Mouse (Mus musculus): ENCODE results near the gene Col4a2. TPM values are rescaled to one million over a fixed set of nuclear protein-coding genes. Genes with fewer than 3 reads are reported as not detected.

Col4a2 gene
- polyA plus RNA-seq, 1 experiment from 2014 or later = 11.8 TPM

DNA sequence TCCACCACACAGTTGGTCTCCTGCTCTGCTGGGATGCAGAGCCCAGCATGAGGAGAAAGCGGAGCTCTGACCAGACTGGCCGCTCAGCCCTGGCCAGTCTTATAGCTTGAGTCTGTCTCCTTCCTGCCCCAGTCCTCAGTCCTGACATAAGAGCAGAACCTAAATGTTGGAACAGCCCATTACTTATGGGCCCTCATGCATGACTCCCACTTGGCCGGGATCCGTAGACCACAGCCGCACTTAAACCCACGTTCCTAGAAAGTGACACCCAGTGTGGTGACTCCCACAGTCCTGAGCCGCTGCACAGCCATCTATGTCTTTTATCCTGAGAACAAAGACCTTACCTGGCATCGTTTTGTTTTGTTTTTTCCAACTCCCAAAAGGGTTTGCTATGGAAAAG, 2.0 kb downstream of the Col4a2 start:
- Histone ChIP-seq H3K9me3 (replicated peaks) (no peaks in the 10 kb centered on the region), H3K36me3 (no peaks in the 10 kb centered on the region), H3K4me3 (no peak overlapping the region), H3K4me1 (0 out of 2 replicates have a peak, but pooled peaks cover 9% of the 10 kb centered on the region), H3K27me3 (replicated peaks) (peaks cover 75% of the 10 kb centered on the region), H3K27ac (no peak overlapping the region), H3K4me2 (no peak overlapping the region), H3K9ac (no peak overlapping the region)
- no peak for ATAC-seq
- 69% methylated on average over 8 of the region's 8 CpGs for WGBS (ENCODE audit: insufficient replicate concordance)

DNA sequence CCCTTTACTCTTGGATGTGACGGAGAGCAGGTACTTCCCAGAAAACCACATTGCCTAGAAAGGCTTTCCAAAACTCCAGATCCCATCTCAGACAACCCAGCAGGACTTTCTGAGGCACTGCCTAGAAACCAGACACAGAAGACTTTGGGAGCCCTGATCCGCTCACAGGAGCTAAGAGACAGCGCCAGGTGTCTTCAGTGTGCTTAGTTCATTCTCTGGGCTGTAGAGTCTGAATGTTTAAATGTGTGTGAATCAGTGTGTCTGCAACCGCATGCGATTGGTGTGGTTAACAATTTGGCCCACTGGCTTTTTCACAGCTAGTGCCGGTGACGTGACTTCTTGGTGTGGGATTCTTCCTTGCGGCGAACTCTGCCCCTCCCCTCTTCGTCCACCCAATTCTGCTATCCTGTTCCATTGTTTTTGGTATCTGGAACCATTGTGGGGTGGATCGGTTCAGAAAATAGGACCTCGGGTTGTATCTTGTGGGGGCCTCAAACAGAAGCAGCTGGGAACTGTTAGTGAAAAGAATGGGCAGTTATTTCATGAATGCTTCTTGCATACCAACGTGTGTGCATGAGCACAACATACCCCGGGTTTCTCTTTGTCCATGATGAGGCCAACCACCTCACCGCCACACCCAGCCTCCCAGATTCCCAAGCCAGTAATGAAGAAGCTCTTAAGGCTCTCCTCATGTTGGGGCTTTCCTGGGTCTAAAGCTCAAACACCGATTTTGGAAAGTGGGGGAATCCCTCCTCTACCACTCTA, 2.8 kb downstream of the Col4a2 start:
- no peak for ATAC-seq
- Histone ChIP-seq H3K4me3 (no peak overlapping the region), H3K4me1 (0 out of 2 replicates have a peak, but pooled peaks cover 9% of the 10 kb centered on the region)

DNA sequence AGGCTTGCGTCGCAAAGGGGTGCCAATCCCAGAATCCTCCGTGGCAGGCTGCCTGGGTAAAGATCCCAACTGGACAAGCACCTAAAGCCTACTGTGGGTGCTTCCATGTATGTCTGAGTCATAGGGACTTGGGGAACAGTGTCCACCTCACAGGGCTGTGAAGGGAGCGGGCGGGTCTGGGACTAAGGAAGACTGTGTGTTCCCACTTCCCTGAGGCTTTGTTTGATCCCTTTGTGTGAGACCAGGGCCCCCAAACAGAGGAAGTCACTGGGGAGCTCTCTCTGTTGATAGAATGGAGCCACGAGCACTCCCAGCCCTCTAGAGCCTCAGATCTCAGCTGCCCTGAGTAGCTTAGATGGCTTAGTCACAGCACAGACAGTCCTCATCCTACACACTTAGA, 3.5 kb downstream of the Col4a2 start:
- peaks cover 60% of the 10 kb centered on the region for H3K27me3 ChIP-seq (replicated peaks)
- H3K36me3 ChIP-seq = no peaks in the 10 kb centered on the region
- H3K9me3 ChIP-seq (replicated peaks) = no peaks in the 10 kb centered on the region
- H3K9ac ChIP-seq = no peak overlapping the region
- no peak overlapping the region for H3K27ac ChIP-seq
- no peak overlapping the region for H3K4me3 ChIP-seq
- WGBS (ENCODE audit: insufficient replicate concordance) = 45% methylated on average over 6 of the region's 6 CpGs
- H3K4me2 ChIP-seq = no peak overlapping the region
- no peak for ATAC-seq
- 0 out of 2 replicates have a peak, but pooled peaks cover 9% of the 10 kb centered on the region for H3K4me1 ChIP-seq

More for the DNA sequence above, 2.8 kb downstream of the Col4a2 start:
- 68% methylated on average over 16 of the region's 16 CpGs for WGBS (ENCODE audit: insufficient replicate concordance)
- Histone ChIP-seq H3K9ac (no peak overlapping the region), H3K4me2 (no peak overlapping the region), H3K9me3 (replicated peaks) (no peaks in the 10 kb centered on the region), H3K27me3 (replicated peaks) (peaks cover 67% of the 10 kb centered on the region), H3K36me3 (no peaks in the 10 kb centered on the region), H3K27ac (no peak overlapping the region)

- WGBS (ENCODE audit: insufficient replicate concordance) = 72% methylated on average over 11 of the region's 11 CpGs
- no peaks in the 10 kb centered on the region for H3K9me3 ChIP-seq (replicated peaks)
- no peak for ATAC-seq
- peaks cover 27% of the 10 kb centered on the region for H3K27me3 ChIP-seq (replicated peaks)
- no peaks in the 10 kb centered on the region for H3K36me3 ChIP-seq
- no peaks in the 10 kb centered on the region for H3K4me1 ChIP-seq
- H3K4me3 ChIP-seq = no peak overlapping the region
- H3K4me2 ChIP-seq = no peak overlapping the region
- H3K9ac ChIP-seq = no peak overlapping the region
- no peak overlapping the region for H3K27ac ChIP-seq
Observed at GRCm38 (mm10) chr8:11319405-11319804, 6.8 kb downstream of the Col4a2 start.

GRCm38 (mm10) chr8:11321841-11322240, 9.2 kb downstream of the Col4a2 start:
- Histone ChIP-seq H3K27ac (no peak overlapping the region), H3K9me3 (replicated peaks) (no peaks in the 10 kb centered on the region), H3K9ac (no peak overlapping the region), H3K4me2 (no peak overlapping the region), H3K4me3 (no peak overlapping the region), H3K27me3 (replicated peaks) (0 out of 2 replicates have a peak, but pooled peaks cover 5% of the 10 kb centered on the region), H3K4me1 (no peaks in the 10 kb centered on the region), H3K36me3 (no peaks in the 10 kb centered on the region)
- no peak for ATAC-seq
- 35% methylated on average over 7 of the region's 7 CpGs for WGBS (ENCODE audit: insufficient replicate concordance)

DNA sequence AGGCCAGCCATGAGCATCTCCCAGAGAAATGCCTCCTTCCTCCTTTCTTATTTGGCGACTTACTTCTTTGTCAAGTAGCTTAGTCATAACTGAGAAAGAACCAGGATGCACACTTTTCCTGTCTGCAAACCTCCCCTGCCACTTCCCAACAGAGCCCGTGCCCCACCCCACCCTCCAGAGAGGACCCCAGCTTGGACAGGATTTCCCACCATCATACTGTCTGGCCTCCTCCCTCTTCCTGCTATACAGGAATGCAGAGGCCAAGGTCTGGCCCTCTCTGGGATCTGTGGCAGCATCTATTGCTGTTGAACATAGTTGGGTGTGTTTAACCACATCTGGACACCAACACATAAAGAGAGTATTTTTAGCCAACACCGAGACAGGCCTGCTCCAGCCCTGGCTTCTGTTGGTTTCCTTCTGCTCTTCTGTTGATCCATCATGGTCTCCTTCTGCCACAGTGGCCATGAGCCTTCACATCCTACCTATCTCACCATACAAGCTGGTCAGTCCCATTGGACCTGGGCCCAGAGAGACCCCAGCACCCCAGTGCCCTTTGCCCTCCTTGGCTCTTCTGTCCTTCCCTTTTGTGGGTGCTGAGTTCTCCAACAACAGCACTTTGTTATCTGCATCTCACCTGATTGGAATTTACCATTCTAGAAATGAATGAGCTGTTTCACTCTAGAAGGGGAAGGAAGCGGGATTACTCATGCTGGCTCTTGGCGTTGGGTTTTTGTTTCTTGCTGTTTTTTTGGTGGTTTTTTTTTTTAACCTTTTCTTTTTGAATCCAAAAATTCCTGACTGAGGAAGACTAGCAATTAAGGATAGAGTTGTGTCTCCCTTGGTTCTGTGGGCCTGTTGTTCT, 10.3 kb downstream of the Col4a2 start:
- ATAC-seq = peak; percentile 46; the same call in 1 of the 2 replicates
- Histone ChIP-seq H3K36me3 (no peaks in the 10 kb centered on the region), H3K4me2 (no peak overlapping the region), H3K9ac (no peak overlapping the region), H3K4me1 (no peaks in the 10 kb centered on the region), H3K9me3 (replicated peaks) (no peaks in the 10 kb centered on the region), H3K4me3 (no peak overlapping the region), H3K27ac (no peak overlapping the region), H3K27me3 (replicated peaks) (no peaks in the 10 kb centered on the region)
- whole genome bisulfite sequencing (ENCODE audit: insufficient replicate concordance) = 33% methylated on average over 5 of the region's 5 CpGs

GRCm38 (mm10) chr8:11323681-11324080, 11.1 kb downstream of the Col4a2 start:
- Histone ChIP-seq H3K9ac (no peak overlapping the region), H3K9me3 (replicated peaks) (no peaks in the 10 kb centered on the region), H3K4me3 (no peak overlapping the region), H3K36me3 (no peaks in the 10 kb centered on the region), H3K4me1 (no peaks in the 10 kb centered on the region), H3K4me2 (no peak overlapping the region), H3K27ac (no peak overlapping the region), H3K27me3 (replicated peaks) (no peaks in the 10 kb centered on the region)
- no peak for ATAC-seq
- WGBS (ENCODE audit: insufficient replicate concordance) = 72% methylated on average over 1 of the region's 1 CpGs

DNA sequence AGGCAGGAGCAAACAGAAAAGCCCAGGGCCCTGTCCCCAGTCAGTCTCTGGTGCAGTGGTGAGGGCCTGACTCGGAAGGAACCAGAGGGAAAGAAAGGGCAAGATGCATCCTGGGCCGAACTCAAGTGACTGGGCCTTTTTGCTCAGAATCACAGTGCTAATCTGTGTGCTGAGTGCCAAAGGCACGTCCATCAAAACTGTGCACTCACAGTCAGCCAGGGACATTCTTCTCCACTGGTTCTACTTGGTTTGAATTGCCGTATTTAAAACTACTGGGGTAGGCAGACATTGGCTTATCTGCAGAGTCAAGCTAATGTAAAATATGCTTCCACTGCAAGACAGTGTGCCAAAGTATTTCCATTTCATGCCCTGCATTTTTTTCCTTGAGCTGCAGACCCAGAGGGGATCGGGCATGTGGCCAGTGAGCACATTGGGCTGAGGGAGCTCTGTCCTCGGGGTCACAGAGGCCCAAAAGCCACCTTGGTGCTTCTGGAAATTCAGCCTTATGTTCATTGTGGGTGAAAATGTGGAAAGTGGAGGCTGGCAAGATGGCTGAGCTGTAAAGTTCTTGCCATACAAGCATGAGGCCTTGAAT, 12.3 kb downstream of the Col4a2 start:
- H3K4me3 ChIP-seq = no peak overlapping the region
- H3K36me3 ChIP-seq = no peaks in the 10 kb centered on the region
- H3K9me3 ChIP-seq (replicated peaks) = no peaks in the 10 kb centered on the region
- no peak for ATAC-seq
- no peak overlapping the region for H3K4me2 ChIP-seq
- H3K4me1 ChIP-seq = no peaks in the 10 kb centered on the region
- no peaks in the 10 kb centered on the region for H3K27me3 ChIP-seq (replicated peaks)
- no peak overlapping the region for H3K27ac ChIP-seq
- no peak overlapping the region for H3K9ac ChIP-seq
- 55% methylated on average over 6 of the region's 6 CpGs for WGBS (ENCODE audit: insufficient replicate concordance)

DNA sequence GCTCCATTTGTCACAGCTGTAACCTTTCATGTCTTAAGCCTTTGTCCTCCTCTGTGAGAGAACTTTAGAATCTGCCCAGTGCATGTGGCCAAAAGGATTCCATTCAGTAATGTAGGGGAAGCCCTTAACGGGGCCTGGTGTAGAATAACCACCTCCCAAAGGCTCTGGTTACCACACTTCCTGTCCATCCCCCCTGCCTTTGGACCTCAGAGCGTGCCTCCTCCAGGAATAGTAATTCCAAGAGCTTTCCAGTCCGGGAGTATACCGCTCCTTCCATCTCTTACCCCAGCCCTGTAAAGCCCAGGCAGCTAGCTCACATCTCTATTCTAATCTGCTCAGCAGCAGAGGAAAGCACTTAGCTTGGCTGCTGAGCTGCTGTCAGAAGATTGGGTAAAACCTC, 14.7 kb downstream of the Col4a2 start:
- WGBS (ENCODE audit: insufficient replicate concordance) = 39% methylated on average over 4 of the region's 4 CpGs
- no peaks in the 10 kb centered on the region for H3K4me1 ChIP-seq
- no peak overlapping the region for H3K4me3 ChIP-seq
- H3K9me3 ChIP-seq (replicated peaks) = no peaks in the 10 kb centered on the region
- no peak overlapping the region for H3K27ac ChIP-seq
- H3K9ac ChIP-seq = no peak overlapping the region
- ATAC-seq = no peak
- no peaks in the 10 kb centered on the region for H3K36me3 ChIP-seq
- no peaks in the 10 kb centered on the region; the same call in 1 of the 2 replicates for H3K27me3 ChIP-seq (replicated peaks)
- H3K4me2 ChIP-seq = no peak overlapping the region

DNA sequence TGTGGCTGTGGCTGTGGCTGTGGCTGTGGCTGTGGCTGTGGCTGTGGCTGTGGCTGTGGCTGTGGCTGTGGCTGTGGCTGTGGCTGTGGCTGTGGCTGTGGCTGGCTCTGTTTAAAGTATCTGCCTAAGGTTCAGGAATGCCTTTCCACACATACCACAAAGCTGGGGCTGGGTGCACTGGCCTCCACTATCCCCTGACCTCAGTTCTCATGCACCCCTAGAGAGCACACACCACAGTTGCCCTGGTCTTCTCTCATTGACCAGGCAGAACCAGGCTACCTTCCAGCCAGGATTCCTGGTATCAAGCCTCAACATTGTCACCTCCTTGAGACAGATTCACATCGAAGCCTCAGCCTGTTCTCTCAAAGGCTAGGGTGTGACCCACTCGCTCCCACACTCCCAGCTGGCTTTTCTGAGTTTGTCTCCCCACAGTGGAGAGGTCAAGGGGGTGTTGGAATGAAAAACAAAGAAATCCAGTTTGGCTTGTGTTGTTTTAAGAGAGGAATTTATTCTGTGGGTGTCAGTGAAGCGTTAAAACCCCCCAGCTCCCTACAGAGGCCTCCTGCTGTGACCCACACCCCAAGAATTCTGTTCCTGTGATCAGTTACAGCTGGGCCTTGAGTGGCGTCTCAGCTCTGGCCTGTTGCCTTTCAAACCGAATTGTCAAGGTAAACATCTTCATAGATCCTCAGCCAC, 15.3 kb downstream of the Col4a2 start:
- no peak overlapping the region for H3K27ac ChIP-seq
- 47% methylated on average over 5 of the region's 5 CpGs for WGBS (ENCODE audit: insufficient replicate concordance)

DNA sequence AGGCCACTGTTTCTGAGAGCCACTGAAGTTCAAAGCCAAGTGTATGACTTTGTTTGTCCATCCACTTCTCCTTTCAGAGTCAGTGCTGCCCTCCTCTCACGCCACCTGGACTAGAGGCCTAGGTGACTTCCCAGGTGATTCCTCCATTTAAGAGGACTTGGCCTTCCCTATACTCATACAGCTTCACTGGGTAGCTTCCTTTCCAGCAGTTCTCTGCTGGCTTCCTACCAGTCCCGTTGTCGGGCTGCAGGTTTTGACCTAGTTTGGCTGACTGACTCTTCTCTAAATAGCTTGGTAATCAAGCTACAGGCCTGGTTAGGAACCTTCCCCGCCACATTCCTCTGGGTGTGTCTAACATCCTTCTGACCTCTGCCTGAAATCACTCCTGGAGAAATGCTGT, 19.0 kb downstream of the Col4a2 start:
- H3K27ac ChIP-seq = no peak overlapping the region

More for the DNA sequence above, 15.3 kb downstream of the Col4a2 start:
- Histone ChIP-seq H3K9me3 (replicated peaks) (no peaks in the 10 kb centered on the region), H3K27me3 (replicated peaks) (no peaks in the 10 kb centered on the region; the same call in 1 of the 2 replicates), H3K4me2 (no peak overlapping the region), H3K4me1 (no peaks in the 10 kb centered on the region), H3K9ac (no peak overlapping the region), H3K36me3 (no peaks in the 10 kb centered on the region), H3K4me3 (no peak overlapping the region)
- ATAC-seq = no peak

More for the DNA sequence above, 19.0 kb downstream of the Col4a2 start:
- Histone ChIP-seq H3K36me3 (no peaks in the 10 kb centered on the region), H3K9ac (no peak overlapping the region), H3K4me3 (no peak overlapping the region), H3K9me3 (replicated peaks) (no peaks in the 10 kb centered on the region), H3K4me2 (no peak overlapping the region), H3K27me3 (replicated peaks) (no peaks in the 10 kb centered on the region; the same call in 1 of the 2 replicates), H3K4me1 (no peaks in the 10 kb centered on the region)
- ATAC-seq = no peak
- 61% methylated on average over 4 of the region's 4 CpGs for WGBS (ENCODE audit: insufficient replicate concordance)
